Mouse (Mus musculus) embryo, embryonic 10.5 days (tissue): ENCODE measurements around the gene Chuk.
"Not testable (repeated sequence)": the region's sequence is repeated elsewhere in the genome, so short reads cannot be mapped to it uniquely, and the experiment has no call there.

ENCODE experiments used
- DNase-seq: peaks from one replicate; pipeline ENCODE4 v3.0.0-alpha.2; 2015; ENCODE audit warnings: low spot score

The Chuk gene

GRCm38 (mm10) chr19:44106831-44107660, at the start of gene Chuk:
Gene Chuk (minus strand): TSS chr19:44107480.
- DNase-seq, result peak; percentile 99

DNA sequence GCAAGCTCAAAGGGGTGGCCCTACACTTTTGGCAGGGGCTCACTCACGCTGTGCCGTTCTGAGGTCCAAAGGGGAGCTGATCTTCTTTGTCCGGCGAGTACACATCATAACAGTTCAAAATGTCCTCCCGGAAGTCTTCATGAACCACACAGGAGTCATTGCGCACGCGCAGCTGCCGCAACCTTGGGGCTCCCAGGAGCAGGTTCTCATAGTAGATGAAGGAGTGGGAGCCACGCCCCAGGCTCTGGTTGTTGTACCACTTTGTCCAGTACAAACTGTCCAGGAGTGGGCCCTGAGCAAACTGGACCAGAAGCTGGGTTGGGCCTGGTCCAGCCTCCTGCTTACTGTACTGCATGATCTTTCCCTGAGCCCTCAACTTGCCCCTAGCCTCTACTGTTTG, 49.7 kb upstream of the Chuk start:
- no peak for DNase-seq

GRCm38 (mm10) chr19:44153781-44154180, 46.5 kb upstream of the Chuk start:
- DNase-seq, result no peak

DNA sequence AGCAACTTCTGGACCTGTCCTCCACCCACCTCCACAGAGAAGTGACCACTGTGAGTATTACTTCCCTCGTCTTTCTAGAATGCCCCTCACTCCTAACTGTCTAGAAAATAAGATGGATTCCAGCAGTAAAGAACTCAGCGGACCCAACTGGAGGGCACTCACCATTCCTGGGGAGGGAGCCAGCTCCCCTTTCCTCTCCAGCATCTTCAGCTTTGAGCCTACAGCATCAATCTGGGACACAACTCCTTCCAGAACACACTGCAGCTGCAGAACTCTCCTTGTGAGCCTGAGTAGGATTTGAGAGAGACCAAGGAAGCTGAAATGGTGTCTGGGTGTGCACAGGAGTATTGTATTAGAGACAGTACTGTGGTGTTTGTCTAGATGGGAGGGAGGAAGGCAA, 41.7 kb upstream of the Chuk start:
- no peak for DNase-seq

- DNase-seq, result peak; percentile 19
Observed at GRCm38 (mm10) chr19:44148345-44148744, 41.1 kb upstream of the Chuk start.

DNA sequence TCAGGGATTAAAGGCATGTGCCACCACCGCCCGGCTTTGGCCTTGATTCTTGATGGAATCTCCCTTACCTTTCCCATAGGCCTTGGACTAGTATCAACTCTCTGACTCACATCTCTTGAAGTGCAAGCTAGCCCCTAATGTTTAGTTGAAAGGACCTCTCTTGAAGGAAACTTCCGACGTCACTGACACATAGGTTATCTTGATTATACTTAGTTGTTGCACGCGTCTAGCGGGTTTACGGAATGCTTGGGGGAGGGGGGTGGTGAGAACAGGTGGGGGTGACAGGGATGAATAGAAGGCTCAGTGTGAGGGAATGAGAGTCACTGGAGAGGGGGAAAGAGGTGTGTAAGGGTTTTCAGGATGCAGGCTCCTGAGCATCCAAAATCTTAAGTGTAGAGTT, 39.7 kb upstream of the Chuk start:
- no peak for DNase-seq

GRCm38 (mm10) chr19:44146568-44146879, 39.2 kb upstream of the Chuk start:
- no peak for DNase-seq

DNA sequence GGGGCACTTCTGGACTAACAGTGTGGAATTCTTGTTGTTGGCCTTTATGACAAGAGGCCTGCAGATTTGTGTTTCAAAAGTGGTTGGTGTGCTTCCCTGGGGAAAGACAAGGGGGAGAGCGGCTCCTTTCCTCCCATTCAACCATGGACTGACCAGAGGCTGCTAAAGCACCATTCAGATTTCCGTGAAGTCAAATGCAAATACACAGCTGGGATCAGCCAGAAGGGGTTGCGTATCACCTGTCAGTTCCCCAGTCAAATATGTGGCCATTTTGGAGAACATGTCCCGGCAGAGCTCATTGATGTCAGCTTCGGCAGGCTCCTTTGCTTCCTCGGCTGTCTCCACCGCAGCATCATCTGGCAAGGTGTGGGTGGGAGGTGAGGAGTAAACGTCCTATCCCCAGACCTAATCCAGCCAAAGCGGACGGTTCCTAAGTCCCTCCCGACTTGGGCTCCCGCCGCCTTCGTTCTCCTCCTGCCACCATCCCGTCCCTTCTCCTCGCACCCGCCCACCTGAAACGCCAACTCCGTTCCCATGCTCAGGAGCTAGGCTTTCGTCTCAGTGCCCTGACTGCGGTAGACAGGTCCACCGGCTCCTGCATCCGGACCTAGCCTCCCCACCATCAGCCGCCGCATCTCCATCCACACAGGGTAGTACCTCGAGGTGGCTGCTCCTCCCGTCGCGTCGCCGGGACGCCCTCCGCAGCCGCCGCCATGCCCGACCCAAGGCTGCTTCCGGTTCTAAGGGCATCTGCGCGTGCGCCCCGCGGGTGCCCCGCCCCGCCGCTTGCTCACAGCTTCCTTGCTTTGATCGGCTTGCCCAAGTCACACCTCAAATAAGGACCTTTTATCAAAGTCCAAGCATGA, 38.7 kb upstream of the Chuk start, which contains the start of gene Bloc1s2:
Gene Bloc1s2 (minus strand): TSS at position 745 of the 866 bp plus-strand sequence.
- peak; percentile 85 for DNase-seq

GRCm38 (mm10) chr19:44144366-44144765, 37.1 kb upstream of the Chuk start:
- DNase-seq, result no peak

- no peak for DNase-seq
Observed at GRCm38 (mm10) chr19:44135960-44136485, 28.7 kb upstream of the Chuk start.

DNA sequence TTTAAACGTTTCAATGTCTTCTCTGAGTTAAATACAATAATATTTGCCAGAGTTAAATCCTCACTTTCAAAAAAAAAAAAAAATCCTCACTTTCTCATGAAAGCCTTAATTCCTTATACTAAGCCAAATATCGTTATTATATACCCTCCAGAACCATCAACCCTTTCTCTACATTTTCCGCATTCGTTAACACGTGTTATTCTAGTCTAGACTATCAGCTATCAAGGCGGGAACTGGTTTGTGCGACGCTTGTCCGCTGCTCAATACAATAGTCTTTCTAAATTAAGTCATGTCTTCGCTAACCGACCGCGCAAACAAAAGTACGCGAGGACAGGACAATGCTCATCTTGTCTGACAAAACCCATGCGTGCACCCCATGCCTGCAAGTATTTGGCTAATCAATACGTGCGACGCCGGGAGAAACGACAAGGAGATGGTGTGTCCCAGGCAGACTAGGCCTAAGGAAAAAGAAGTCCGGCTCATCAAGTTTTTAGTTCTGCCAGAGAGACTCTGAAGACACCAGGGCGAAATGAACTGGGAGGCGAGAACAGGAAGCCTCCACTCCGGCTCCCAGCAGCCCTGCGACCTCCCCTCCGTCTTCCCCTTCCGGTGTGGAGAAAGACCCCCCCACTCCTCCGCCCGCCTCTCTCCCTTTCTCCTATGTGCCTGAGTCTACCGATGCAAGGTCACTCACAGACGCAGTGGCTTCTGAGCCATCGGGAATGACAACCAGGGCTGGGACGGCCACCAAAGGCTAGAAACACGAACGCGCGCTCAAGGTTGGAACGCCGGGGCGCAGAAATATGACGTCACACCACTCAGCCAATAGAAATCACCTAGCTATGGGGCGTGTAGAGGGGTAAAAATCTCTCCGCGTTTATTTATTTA, 28.0 kb upstream of the Chuk start, which contains the start of gene Cwf19l1:
Gene Cwf19l1 (minus strand): TSS at position 805 of the 888 bp plus-strand sequence.
- peak; percentile 93 for DNase-seq

DNA sequence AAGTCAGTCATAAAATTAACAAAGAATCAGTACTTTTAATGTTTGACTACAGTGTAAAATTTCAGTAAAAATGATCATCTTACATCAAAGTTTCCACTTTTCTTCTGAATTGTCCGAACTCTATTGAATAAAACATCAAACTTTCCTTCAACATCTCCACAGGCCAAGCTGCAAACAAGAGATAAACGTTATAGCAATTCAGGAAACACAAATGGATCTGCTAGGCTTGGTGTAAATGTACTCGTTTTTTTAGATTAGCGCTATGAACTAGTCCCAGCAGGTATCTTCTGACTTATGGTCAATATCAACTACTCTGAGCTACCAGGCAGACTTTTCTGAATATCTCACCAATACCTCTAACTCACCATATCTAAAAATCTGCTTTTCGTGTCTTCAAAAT, 25.6 kb upstream of the Chuk start:
- no peak for DNase-seq

DNA sequence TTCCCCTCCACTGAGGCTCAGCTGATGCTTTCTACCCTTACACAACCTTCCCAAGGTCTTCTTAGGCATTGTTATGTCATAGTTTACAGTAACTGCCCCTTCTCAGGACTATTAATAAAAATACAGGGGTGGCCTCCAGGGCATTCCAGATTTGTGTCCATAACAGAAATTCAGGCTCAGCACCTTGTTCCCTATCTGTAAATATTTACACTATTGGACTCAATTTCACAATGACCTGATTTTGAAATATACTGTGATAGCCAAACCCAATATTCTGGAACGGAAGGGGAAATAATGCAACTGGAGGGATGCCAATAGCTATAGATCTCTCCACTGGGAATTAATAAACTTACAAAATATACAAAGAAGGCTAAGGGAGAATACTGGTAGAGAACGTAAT, 21.3 kb upstream of the Chuk start:
- DNase-seq, result no peak

- no peak for DNase-seq
Observed at GRCm38 (mm10) chr19:44127729-44128497, 20.6 kb upstream of the Chuk start.

DNA sequence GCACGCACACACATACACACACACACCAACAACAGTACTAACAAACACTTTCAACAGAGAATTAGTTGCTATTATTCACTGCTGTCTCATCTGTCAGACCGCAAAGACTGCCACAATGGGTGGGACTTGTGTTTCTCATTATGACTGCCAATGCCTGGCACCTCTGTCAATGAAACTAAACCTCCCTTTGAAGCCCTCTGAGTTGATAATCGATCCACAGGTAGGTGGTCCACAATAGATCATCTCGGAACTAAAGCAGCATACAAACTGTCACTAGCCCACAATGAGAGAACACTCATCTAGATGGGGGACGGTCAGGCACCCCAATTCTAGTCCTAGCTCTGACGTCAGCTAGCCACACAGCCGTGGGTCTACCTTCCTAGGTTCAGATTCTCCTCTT, 13.9 kb upstream of the Chuk start:
- no peak for DNase-seq

GRCm38 (mm10) chr19:44120686-44121085, 13.4 kb upstream of the Chuk start:
- DNase-seq, result not testable (repeated sequence)

DNA sequence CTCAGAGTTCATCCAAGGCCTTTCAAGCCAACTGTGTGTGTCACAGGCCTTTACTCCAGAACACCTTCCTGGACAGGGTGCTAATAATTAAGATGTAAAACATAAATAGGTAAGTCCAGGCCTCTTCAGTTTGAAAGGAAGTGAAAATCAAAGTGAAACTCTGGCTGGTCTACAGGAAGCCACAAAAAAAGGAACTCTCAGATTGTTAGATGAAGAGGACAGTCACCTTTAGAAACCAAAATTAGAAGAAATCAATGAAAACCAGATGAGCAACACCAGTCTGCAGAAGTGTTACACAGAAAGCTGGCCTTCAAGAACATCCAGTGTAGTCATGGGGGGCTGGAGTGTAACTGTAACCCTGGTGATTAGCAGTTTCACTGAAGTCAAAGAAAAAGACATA, 10.5 kb upstream of the Chuk start:
- DNase-seq, result no peak

- DNase-seq, result peak; percentile 61
Observed at GRCm38 (mm10) chr19:44111706-44112105, 4.4 kb upstream of the Chuk start.

DNA sequence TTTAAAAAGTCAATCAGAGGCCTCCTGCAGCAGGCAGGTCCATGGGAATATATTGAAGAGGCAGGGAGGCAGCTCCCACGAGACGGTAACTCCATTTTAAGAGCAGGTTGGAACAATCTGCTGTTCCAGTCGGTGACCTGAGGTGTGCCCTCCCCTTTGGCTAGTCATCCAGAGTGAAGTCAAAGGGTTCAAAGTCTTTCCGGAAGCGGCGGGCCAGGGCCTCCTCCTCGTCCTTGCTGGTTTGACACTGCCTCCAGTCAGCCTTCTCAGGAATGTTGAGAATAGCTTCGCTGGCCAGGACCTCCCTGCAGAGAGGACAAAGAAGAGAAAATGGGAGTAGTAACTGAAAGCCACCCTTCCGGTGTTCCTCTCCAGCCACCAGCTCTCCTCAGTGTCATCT, 3.1 kb upstream of the Chuk start:
- no peak for DNase-seq

DNA sequence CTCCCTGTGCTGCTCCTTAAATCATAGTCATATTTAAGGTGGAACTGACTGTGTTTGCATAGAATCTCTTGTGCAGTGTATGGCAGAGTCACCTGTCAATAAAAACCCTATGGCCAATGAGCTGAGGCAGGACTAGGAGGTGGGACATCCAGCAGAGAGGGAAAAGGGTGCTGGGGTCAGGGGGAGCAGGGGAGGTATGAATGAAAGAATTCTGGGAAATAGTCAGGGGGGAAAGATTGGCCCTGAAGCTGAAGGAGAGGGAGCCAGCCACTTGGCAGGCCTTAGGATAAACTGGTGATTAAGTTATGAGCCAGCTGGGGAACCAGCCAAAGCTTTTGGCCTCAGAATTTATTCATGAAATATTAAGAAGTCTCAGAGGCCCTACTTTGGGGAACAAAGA, 1.7 kb upstream of the Chuk start:
- DNase-seq, result no peak
